Mouse (Mus musculus) MEL-GATA-1-ER (cell line): ENCODE measurements at regions not wholly inside any gene's neighbourhood (a gene's known extent, or its start where the extent isn't known, plus 50 kb on each side); places are given as distances from the start of the nearest gene placed in this dataset.
A peak's percentile ranks its signal among the peaks of the same experiment; 100 is the strongest.

Source experiments
- DNase-seq: peaks from one replicate; pipeline ENCODE4 v3.0.0-alpha.2; 2012; ENCODE audit warnings: low read depth; ENCODE audit errors: extremely low read depth

GRCm38 (mm10) chr12:60652236-60652635 is 870.7 kb upstream of the Lrfn5 start:
- no peak for DNase-seq

- no peak for DNase-seq
Measured at GRCm38 (mm10) chr12:60675751-60676150, 847.2 kb upstream of the Lrfn5 start.

DNA sequence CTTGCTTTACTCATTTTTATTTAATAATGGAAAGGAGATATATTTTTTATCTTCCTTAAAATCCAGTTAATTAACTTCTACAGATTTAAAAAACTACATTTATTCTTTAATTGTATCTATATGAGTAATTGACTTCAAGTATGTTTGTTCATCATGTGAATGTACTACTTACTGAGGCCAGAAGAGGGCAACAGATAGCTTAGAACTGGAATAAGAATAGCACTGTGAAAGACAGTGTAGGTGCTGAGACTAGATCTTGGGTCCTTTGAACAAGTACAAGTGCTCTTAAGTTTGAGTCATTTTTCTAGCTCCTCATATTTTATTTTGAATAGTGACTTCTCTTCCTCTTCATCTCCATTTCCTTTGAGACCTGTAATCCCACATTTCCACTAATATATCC is 838.9 kb upstream of the Lrfn5 start:
- peak; percentile 11 for DNase-seq

DNA sequence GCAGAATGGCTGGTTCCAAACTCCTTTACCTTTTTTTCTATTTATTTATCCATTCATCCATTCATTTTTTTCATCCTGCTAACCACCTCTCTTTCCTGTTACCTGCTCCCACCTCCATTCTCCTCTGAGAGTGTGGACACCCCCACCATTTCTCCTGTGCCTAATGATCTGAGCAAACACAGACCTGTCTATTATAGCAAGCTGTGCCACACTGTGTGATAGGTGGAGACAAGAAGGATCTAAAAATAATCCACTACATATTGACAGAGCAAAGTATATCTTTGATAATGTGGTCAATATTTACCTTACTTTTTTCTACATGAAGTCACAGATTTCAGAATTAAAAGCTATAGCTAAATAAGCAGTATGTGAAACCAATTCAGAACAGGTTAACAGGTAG is 805.6 kb upstream of the Lrfn5 start:
- no peak for DNase-seq
